Mouse (Mus musculus) heart, adult 11 months (tissue): ENCODE data around the gene Defb11.
A peak's percentile ranks its signal among the peaks of the same experiment; 100 is the strongest.
"Not testable (repeated sequence)": the region's sequence is repeated elsewhere in the genome, so short reads cannot be mapped to it uniquely, and the experiment has no call there.

Source experiments
- DNase-seq: peaks from one replicate; pipeline ENCODE4 v3.0.0; 2022

Defb11 gene

GRCm38 (mm10) chr8:21906290-21906689 lies at the start of gene Defb11:
Defb11 (minus strand) TSS chr8:21906412.
- not testable (repeated sequence) for DNase-seq

- peak; percentile 15 for DNase-seq
Measured at GRCm38 (mm10) chr8:21955321-21955720, 49.1 kb upstream of the Defb11 start.

GRCm38 (mm10) chr8:21947311-21948017 lies 41.3 kb upstream of the Defb11 start:
- DNase-seq, result peak; percentile 63

- DNase-seq, result no peak
Measured at GRCm38 (mm10) chr8:21946462-21946861, 40.2 kb upstream of the Defb11 start, which contains the start of gene Defb13. Defb13 (plus strand) TSS chr8:21946762.

GRCm38 (mm10) chr8:21938052-21938451 lies 31.8 kb upstream of the Defb11 start, which contains the start of gene Defb35:
Defb35 (plus strand) TSS chr8:21938352.
- not testable (repeated sequence) for DNase-seq

- DNase-seq, result no peak
Measured at GRCm38 (mm10) chr8:21932610-21933009, 26.4 kb upstream of the Defb11 start, which contains the start of gene Defb15. Defb15 (minus strand) TSS chr8:21932710.

GRCm38 (mm10) chr8:21930754-21931153 lies 24.5 kb upstream of the Defb11 start:
- not testable (repeated sequence) for DNase-seq

GRCm38 (mm10) chr8:21915625-21916024 lies 9.4 kb upstream of the Defb11 start:
- no peak for DNase-seq

- DNase-seq, result no peak
Measured at GRCm38 (mm10) chr8:21912554-21912953, 6.3 kb upstream of the Defb11 start.

- DNase-seq, result no peak
Measured at GRCm38 (mm10) chr8:21911931-21912330, 5.7 kb upstream of the Defb11 start.

- not testable (repeated sequence) for DNase-seq
Measured at GRCm38 (mm10) chr8:21885321-21885720, 20.9 kb downstream of the Defb11 start, which contains the start of gene Defb9. Defb9 (minus strand) TSS chr8:21885421.

- not testable (repeated sequence) for DNase-seq
Measured at GRCm38 (mm10) chr8:21858586-21858985, 47.6 kb downstream of the Defb11 start, which contains the start of gene Defb10. Defb10 (plus strand) TSS chr8:21858901.
